Mouse (Mus musculus) thymus, postnatal 14 days (tissue): ENCODE results near the gene Eif3b.

Experiments
- DNase-seq: peaks from one replicate; pipeline ENCODE4 v3.0.0; 2021

Gene Eif3b

DNA sequence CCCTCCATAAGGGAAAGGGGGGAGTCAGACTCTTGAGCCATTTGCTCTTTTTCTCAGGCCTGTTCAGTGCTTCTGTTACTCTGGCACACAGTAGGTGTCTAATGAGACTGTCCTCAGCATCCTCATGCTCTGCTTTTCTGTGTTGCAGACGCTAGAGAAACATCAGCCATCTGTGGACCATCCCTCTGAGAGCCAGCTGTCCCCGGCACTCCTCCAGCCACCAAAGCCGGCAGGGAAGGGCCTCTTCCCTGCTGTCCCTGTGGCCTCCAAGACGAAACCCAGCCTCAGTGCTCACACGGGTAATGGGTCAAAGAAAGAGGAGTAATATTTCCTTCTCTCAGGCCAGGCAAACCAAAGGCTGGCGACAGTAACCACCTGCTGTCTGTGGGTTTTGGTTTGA lies 72.0 kb downstream of the Eif3b start:
- no peak for DNase-seq

DNA sequence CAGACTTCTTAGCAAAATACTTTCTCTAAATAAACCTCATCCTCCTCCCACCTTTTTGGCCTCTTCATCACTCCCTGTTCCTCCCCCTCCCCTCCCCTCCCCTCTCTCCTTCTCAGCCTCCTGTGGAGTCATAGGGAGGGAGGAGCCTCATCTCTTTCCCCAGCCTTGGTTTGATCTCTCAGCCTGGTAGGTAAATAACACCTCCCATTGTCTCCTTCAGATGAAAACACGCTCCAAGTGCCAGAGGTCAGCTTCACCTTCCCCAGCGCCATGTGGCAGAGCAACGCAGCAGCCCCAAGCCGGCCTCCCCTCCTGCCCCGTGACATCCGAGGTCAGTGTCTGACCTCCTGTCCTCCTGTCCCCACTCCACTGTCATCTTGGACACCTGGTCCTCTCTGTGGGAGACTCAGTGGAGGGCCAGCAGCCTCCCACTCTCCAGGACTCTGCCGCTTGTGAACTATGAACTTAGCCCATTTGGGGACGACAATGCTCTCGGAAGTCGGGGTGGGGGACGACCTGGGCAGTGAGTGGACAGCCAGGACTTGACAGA lies 73.6 kb downstream of the Eif3b start:
- no peak for DNase-seq
